Mouse (Mus musculus) liver, postnatal 0 days (tissue): ENCODE results near the gene Strn3.

Experiments used
- CTCF ChIP-seq: sonication (generic); IDR thresholded peaks from 2 replicates; pipeline ENCODE4 v1.5.1; 2016; ENCODE audit warnings: antibody characterized with exemption, low read depth
- EP300 ChIP-seq: IDR thresholded peaks from 2 replicates; pipeline ENCODE4 v1.6.1; 2016; ENCODE audit warnings: antibody characterized with exemption, low read depth, mild to moderate bottlenecking

- no peak for TF ChIP-seq CTCF
- TF ChIP-seq EP300: 0 out of 2 replicates have a peak, but pooled peaks have one; percentile 9
Observed at GRCm38 (mm10) chr12:51729058-51729457, 37.4 kb upstream of the Strn3 start.
